32 mouse cellular contexts compared by ENCODE assay signal in genomic region chr17:47735553-47736100, GRCm38 (mm10). TPM values are rescaled to one million over a fixed set of nuclear protein-coding genes. Genes with fewer than 3 reads are reported as not detected.
DNase-seq lines count a peak whose midpoint lies in the region; ATAC-seq lines count a peak whose summit lies in the region.
"Had no signal": no experiment of that assay in that cellular context is flagged by ENCODE, and none has a peak within 500 bp of the region (broad histone marks: within the 10 kb centered on the region; RNA-seq: fewer than 3 reads in every experiment).

No protein-coding gene starts in this region.

- peaks cover 19% of the 10 kb centered on the region for H3K4me1 ChIP-seq in midbrain, embryonic 11.5 days (ENCODE audit: control insufficient read depth, insufficient read depth, low read length)
- peaks cover 28% of the 10 kb centered on the region for H3K4me1 ChIP-seq in midbrain, embryonic 15.5 days

- H3K36me3 ChIP-seq in midbrain, embryonic 11.5 days (ENCODE audit: control insufficient read depth, insufficient read depth, low read length): no peaks in the 10 kb centered on the region
- no peaks in the 10 kb centered on the region for H3K36me3 ChIP-seq in midbrain, embryonic 15.5 days (replicated peaks)
- H3K36me3 ChIP-seq: embryonic facial prominence, embryonic 12.5 days; embryonic facial prominence, embryonic 15.5 days; hindbrain, embryonic 12.5 days; hindbrain, embryonic 15.5 days had no signal

- H3K4me2 ChIP-seq in midbrain, embryonic 11.5 days: no peak overlapping the region
- no peak overlapping the region for H3K4me2 ChIP-seq in midbrain, embryonic 15.5 days
- H3K4me2 ChIP-seq: embryonic facial prominence, embryonic 12.5 days; embryonic facial prominence, embryonic 15.5 days; heart, embryonic 11.5 days; hindbrain, embryonic 12.5 days; hindbrain, embryonic 15.5 days had no signal

- no peak overlapping the region for H3K4me3 ChIP-seq in midbrain, embryonic 11.5 days (ENCODE audit: low read depth, low read length)
- H3K4me3 ChIP-seq in midbrain, embryonic 15.5 days: no peak overlapping the region
- H3K4me3 ChIP-seq: embryonic facial prominence, embryonic 12.5 days; embryonic facial prominence, embryonic 15.5 days; gastrocnemius, adult 2 months; hindbrain, embryonic 12.5 days; hindbrain, embryonic 15.5 days had no signal

- H3K27me3 ChIP-seq in midbrain, embryonic 11.5 days (ENCODE audit: control insufficient read depth, insufficient read depth, low read length): peaks cover 25% of the 10 kb centered on the region
- H3K27me3 ChIP-seq in midbrain, embryonic 15.5 days (replicated peaks): peaks cover 27% of the 10 kb centered on the region
- H3K27me3 ChIP-seq: embryonic facial prominence, embryonic 15.5 days; Patski had no signal

- WGBS in midbrain, embryonic 11.5 days: 77% methylated on average over 14 of the region's 14 CpGs
- WGBS in midbrain, embryonic 15.5 days: 77% methylated on average over 14 of the region's 14 CpGs

- ATAC-seq in midbrain, embryonic 11.5 days (ENCODE audit: low FRiP score): no peak
- ATAC-seq in midbrain, embryonic 15.5 days (replicated peaks): no peak
- ATAC-seq: activated CD4-positive, CD25-positive, alpha-beta regulatory T cell, adult 4 months; forebrain, embryonic 14.5 days; forebrain, postnatal 0 days; intestine, postnatal 0 days; Patski had no signal

- no peak overlapping the region for H3K9ac ChIP-seq in midbrain, embryonic 11.5 days (ENCODE audit: low read length)
- no peak overlapping the region for H3K9ac ChIP-seq in midbrain, embryonic 15.5 days
- H3K9ac ChIP-seq: embryonic facial prominence, embryonic 12.5 days; embryonic facial prominence, embryonic 15.5 days; forebrain, postnatal 0 days; hindbrain, embryonic 12.5 days; hindbrain, embryonic 15.5 days had no signal

- no peak overlapping the region for H3K27ac ChIP-seq in midbrain, embryonic 11.5 days (ENCODE audit: low read depth, low read length)
- no peak overlapping the region for H3K27ac ChIP-seq in midbrain, embryonic 15.5 days
- H3K27ac ChIP-seq: embryonic facial prominence, embryonic 12.5 days; embryonic facial prominence, embryonic 15.5 days; hindbrain, embryonic 12.5 days; hindbrain, embryonic 15.5 days had no signal

- H3K9me3 ChIP-seq in midbrain, embryonic 11.5 days (ENCODE audit: control insufficient read depth, low read length): no peaks in the 10 kb centered on the region
- no peaks in the 10 kb centered on the region for H3K9me3 ChIP-seq in midbrain, embryonic 15.5 days
- H3K9me3 ChIP-seq: embryonic facial prominence, embryonic 12.5 days; embryonic facial prominence, embryonic 15.5 days; G1E; hindbrain, embryonic 12.5 days; hindbrain, embryonic 15.5 days had no signal

- DNase-seq in midbrain, embryonic 11.5 days (ENCODE audit: low spot score, missing footprints): peak; percentile 35
- DNase-seq in ES-CJ7 (ENCODE audit: low read depth, low spot score) (peak; percentile 73), ZHBTc4 (ENCODE audit: low read depth, low spot score) (peak; percentile 72)
- DNase-seq in adrenal gland, postnatal 4 days (ENCODE audit: low spot score in 2 of 2): no peak
- DNase-seq in kidney, postnatal 4 days: no peak
- DNase-seq: adrenal gland, adult 8-10 months; adrenal gland, postnatal 25 days; cerebellum, adult 8-10 months; cerebellum, postnatal 25 days; forebrain, postnatal 0 days; gastrocnemius, adult 2 months; gastrocnemius, postnatal 14 days; heart, adult 11 months had no signal

RNA-seq across cellular contexts. Expression of gene Tfeb, which starts 1.2 kb away (rescaled TPM):
- 1.4 and 2.1 TPM in 2 replicates for polyA plus RNA-seq in midbrain, embryonic 11.5 days (2014; fragmentation: Nextera tagmentation; extraction: Ambion mirVana)
- 3.2 and 3.8 TPM in 2 replicates for polyA plus RNA-seq in midbrain, embryonic 15.5 days (2015; fragmentation: Nextera tagmentation; extraction: Ambion mirVana)
- 10 to 100 TPM; 22.1 to 22.3 TPM for total RNA-seq in adrenal gland, postnatal 4 days (2021)

RNA-seq across cellular contexts. Expression of gene Pgc, which starts 9.0 kb away (rescaled TPM):
- not detected in 2 replicates for polyA plus RNA-seq in midbrain, embryonic 11.5 days (2014; fragmentation: Nextera tagmentation; extraction: Ambion mirVana)
- polyA plus RNA-seq in midbrain, embryonic 15.5 days (2015; fragmentation: Nextera tagmentation; extraction: Ambion mirVana): not detected in 2 replicates
- total RNA-seq in adrenal gland, postnatal 4 days (2021): not detected
- total RNA-seq: adrenal gland, adult 8-10 months; adrenal gland, postnatal 25 days; common myeloid progenitor, adult 5-6 weeks; forebrain, postnatal 0 days; G1E; gastrocnemius, adult 2 months; gastrocnemius, postnatal 14 days; gastrocnemius, postnatal 4 days; heart, adult 8-10 months; heart, postnatal 25 days; hematopoietic stem cell, adult 5-6 weeks had no signal
- polyA plus RNA-seq: activated CD4-positive, CD25-positive, alpha-beta regulatory T cell, adult 4 months; embryonic facial prominence, embryonic 12.5 days; forebrain, embryonic 11.5 days; forebrain, embryonic 14.5 days; forebrain, postnatal 0 days; frontal cortex, adult 2 months; G1E; heart, embryonic 11.5 days; heart, postnatal 0 days; hindbrain, embryonic 12.5 days; Patski had no signal

RNA-seq across cellular contexts. Expression of gene Prickle4, which starts 41.1 kb away (rescaled TPM):
- 0.72 and 2.1 TPM in 2 replicates for polyA plus RNA-seq in midbrain, embryonic 11.5 days (2014; fragmentation: Nextera tagmentation; extraction: Ambion mirVana)
- polyA plus RNA-seq in midbrain, embryonic 15.5 days (2015; fragmentation: Nextera tagmentation; extraction: Ambion mirVana): 0.80 and 1.3 TPM in 2 replicates
- total RNA-seq in adrenal gland, postnatal 4 days (2021): 1 to 10 TPM; 1.4 to 2.6 TPM
- total RNA-seq: G1E had no signal
- polyA plus RNA-seq: activated CD4-positive, CD25-positive, alpha-beta regulatory T cell, adult 4 months had no signal

RNA-seq across cellular contexts. Expression of gene Gm21981, which starts 41.4 kb away (rescaled TPM):
- 1.7 and 2.3 TPM in 2 replicates for polyA plus RNA-seq in midbrain, embryonic 11.5 days (2014; fragmentation: Nextera tagmentation; extraction: Ambion mirVana)
- 0.79 and 1.0 TPM in 2 replicates for polyA plus RNA-seq in midbrain, embryonic 15.5 days (2015; fragmentation: Nextera tagmentation; extraction: Ambion mirVana)
- 1 to 10 TPM; 1.5 to 1.7 TPM for total RNA-seq in adrenal gland, postnatal 4 days (2021)
- total RNA-seq: hematopoietic stem cell, adult 5-6 weeks had no signal
- polyA plus RNA-seq: activated CD4-positive, CD25-positive, alpha-beta regulatory T cell, adult 4 months had no signal

RNA-seq across cellular contexts. Expression of gene Frs3, which starts 46.8 kb away (rescaled TPM):
- polyA plus RNA-seq in midbrain, embryonic 11.5 days (2014; fragmentation: Nextera tagmentation; extraction: Ambion mirVana): 7.0 and 9.3 TPM in 2 replicates
- polyA plus RNA-seq in midbrain, embryonic 15.5 days (2015; fragmentation: Nextera tagmentation; extraction: Ambion mirVana): 46.7 and 49.0 TPM in 2 replicates
- 10 to 100 TPM in 1 of 2 experiments, 1 to 10 TPM in 1; 9.3 to 12.4 TPM for total RNA-seq in adrenal gland, postnatal 4 days (2021)
- polyA plus RNA-seq: activated CD4-positive, CD25-positive, alpha-beta regulatory T cell, adult 4 months had no signal

Comparison
In these comparisons a context has a peak if more than half of its experiments do, and no peak if none do; other contexts are left out.
1. DNase-seq: peak in midbrain, embryonic 11.5 days (single experiment), ES-CJ7 (single experiment) and ZHBTc4 (single experiment); none in adrenal gland, postnatal 4 days (0 of 2) and kidney, postnatal 4 days (0 of 2).